Mouse (Mus musculus) urinary bladder, postnatal 36 days (tissue): ENCODE data around the gene Ubtd1.

ENCODE experiments used
- DNase-seq, 2 experiments: peaks; one replicate each; pipeline ENCODE4 v3.0.0; 2022; ENCODE audit warnings: low spot score in 2 of 2, mixed read lengths in 1 of 2

Ubtd1 gene

GRCm38 (mm10) chr19:41993484-41993883 is 11.9 kb downstream of the Ubtd1 start:
- peak; percentile 48 to 84 for DNase-seq

- DNase-seq, result peak; percentile 33 to 44
Observed at GRCm38 (mm10) chr19:41994023-41994422, 12.5 kb downstream of the Ubtd1 start.

GRCm38 (mm10) chr19:41995483-41995882 is 13.9 kb downstream of the Ubtd1 start:
- no peak for DNase-seq

- no peak for DNase-seq
Observed at GRCm38 (mm10) chr19:41997090-41997489, 15.5 kb downstream of the Ubtd1 start.

- DNase-seq, result no peak
Observed at GRCm38 (mm10) chr19:41998770-41999548, 17.4 kb downstream of the Ubtd1 start.

- DNase-seq, result no peak
Observed at GRCm38 (mm10) chr19:41999688-42000283, 18.2 kb downstream of the Ubtd1 start.

GRCm38 (mm10) chr19:42000446-42000958 is 18.9 kb downstream of the Ubtd1 start:
- no peak for DNase-seq

GRCm38 (mm10) chr19:42001253-42001980 is 19.9 kb downstream of the Ubtd1 start:
- DNase-seq, result no peak

- no peak for DNase-seq
Observed at GRCm38 (mm10) chr19:42004258-42004657, 22.7 kb downstream of the Ubtd1 start.

GRCm38 (mm10) chr19:42005616-42006015 is 24.1 kb downstream of the Ubtd1 start:
- DNase-seq, result no peak

GRCm38 (mm10) chr19:42006568-42006967 is 25.0 kb downstream of the Ubtd1 start:
- DNase-seq, result no peak

GRCm38 (mm10) chr19:42008586-42008985 is 27.0 kb downstream of the Ubtd1 start:
- DNase-seq, result no peak

- DNase-seq, result no peak
Observed at GRCm38 (mm10) chr19:42009067-42009466, 27.5 kb downstream of the Ubtd1 start.

- DNase-seq, result no peak
Observed at GRCm38 (mm10) chr19:42010436-42010835, 28.9 kb downstream of the Ubtd1 start.

GRCm38 (mm10) chr19:42011123-42011522 is 29.6 kb downstream of the Ubtd1 start:
- no peak for DNase-seq

GRCm38 (mm10) chr19:42014231-42014825 is 32.8 kb downstream of the Ubtd1 start:
- DNase-seq, result no peak

- no peak for DNase-seq
Observed at GRCm38 (mm10) chr19:42015001-42015400, 33.4 kb downstream of the Ubtd1 start.

- no peak for DNase-seq
Observed at GRCm38 (mm10) chr19:42016251-42016650, 34.7 kb downstream of the Ubtd1 start.

- DNase-seq, result peak in 1 of 2 experiments; percentile 54
Observed at GRCm38 (mm10) chr19:42016840-42017239, 35.3 kb downstream of the Ubtd1 start.

GRCm38 (mm10) chr19:42017399-42018247 is 36.1 kb downstream of the Ubtd1 start:
- DNase-seq, result peak; percentile 56 to 74

- no peak for DNase-seq
Observed at GRCm38 (mm10) chr19:42019011-42019522, 37.5 kb downstream of the Ubtd1 start.
